Mouse (Mus musculus): ENCODE data around the gene Bsg.
"Not testable (repeated sequence)": the region's sequence is repeated elsewhere in the genome, so short reads cannot be mapped to it uniquely, and the experiment has no call there.

The Bsg gene

DNA sequence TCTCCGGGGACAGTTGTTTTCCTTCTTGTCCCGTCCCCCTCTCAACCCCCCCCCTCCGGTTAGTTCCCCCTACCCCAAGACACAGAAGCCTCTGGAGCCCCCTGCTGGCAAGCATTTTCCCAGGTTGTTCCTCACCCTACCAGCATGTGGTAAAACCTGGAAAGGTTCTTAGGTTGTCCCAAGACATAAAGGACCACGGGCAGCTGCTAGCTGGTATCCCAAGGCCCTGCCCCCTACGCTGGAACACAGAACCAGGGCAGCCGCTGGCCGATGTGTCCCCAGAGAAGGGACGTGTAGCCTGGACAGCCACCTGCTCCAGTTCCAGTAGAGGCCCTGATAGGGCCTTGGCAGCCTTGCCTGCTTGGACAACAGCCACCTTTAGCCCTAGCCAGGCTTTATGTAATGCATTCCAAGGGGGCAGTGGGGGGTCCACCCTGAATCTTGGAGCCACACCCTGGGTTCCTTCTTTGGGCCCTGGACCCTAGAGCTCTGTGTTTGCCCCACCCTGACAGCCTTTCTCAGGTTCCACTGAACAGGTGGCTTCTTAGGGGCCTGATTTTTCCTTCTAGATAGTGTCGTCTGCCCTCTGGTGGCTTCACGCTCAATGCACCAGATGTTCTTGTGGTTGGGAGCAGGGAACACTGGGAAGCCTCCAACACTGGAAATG is 21.2 kb upstream of the Bsg start:
- peak; percentile 77 for DNase-seq (ENCODE audit: low read depth)

DNA sequence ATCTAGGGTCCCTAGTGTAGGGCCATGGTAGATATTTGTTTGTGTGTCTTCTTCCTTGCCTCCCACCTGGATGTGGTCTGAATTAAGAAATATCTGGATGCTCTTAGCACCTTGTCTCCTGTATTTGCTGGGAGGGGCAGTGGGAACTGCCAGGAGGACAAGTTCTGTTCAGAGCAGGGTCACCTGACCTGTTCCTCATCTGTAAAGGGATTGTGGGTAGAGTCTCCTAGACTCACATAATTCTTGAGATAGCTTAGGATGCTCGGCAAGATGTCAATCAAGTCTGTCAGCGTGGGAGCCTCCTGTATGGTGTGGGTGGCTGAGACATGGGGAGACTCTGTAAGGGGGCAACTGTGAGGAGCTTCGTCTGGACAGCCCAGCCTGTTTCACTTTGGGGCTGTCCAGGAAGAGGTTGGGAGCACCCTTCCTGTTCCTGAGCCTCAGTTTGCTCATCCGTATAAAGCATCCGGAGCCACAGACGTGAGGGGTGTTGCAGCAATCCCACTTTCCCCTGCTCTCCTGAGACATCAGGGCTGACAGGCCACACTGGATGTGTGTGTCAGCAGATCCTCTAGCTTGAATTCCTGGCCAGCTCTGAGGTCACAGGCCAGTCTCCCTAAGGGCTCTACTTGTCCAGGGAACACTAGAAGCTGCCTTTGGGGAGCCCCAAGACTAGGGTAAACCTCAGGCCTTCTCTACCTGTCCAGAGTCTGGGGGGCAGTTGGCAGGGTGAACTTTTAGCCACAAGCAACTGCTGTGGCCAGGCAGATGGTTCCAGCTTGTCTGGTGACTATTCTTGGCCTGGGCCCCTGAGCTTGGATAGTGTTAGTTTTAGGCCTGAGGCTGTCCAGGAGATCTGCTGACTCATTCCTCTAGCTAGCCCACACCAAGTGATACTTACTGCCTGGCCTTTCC is 20.3 kb upstream of the Bsg start:
- DNase-seq (ENCODE audit: low read depth): peak; percentile 61

DNA sequence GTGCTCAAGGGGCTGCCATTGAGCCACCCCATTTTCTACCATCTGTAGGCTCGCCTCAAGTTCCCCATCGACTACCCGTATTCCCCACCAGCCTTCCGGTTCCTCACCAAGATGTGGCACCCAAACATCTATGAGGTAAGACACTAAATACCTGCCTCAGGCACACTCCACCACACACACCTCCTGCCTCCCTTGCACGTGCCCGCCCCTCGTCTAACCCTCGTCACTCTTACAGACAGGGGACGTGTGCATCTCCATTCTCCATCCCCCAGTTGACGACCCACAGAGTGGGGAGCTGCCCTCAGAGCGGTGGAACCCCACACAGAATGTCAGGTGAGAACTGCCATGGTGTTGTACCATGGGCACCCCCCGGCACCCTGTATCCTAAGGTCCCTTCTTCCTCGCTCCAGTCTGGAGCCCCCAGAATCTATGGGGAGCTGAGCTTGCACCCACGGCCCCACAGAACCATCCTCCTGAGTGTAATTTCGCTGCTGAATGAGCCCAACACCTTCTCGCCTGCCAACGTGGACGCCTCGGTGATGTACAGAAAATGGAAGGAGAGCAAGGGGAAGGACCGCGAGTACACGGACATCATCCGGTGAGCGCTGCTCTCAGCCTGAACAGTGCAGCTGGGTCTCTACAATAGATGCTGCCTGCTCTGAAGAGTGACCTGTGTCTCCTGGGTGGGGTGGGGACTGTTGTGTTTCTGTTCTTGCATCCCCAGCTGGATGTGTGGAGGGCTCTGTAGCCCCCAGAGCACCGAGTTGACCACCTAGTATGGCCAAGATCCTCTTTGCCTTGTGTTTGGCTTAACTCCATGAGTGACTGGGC is 19.3 kb upstream of the Bsg start:
- DNase-seq (ENCODE audit: low read depth): no peak

DNA sequence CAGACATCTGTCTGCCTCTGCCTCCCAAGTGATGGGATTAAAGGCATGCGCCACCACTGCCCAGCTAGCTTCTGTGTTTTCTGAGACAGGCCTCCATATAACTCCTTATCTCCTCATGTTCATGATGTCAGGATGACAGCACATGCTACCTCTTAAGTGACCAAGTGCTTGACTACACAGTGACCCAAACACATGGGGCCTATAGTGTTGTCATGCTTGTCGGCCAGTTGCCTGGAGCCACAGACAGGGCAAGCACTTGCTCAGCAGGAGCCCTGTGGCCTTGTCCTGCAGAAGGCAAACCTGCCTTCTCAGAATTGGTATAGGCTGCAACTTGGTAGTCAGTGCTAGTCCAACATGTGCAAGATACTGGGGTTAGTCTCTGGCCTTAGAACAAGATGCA is 18.1 kb upstream of the Bsg start:
- DNase-seq (ENCODE audit: low read depth): no peak

DNA sequence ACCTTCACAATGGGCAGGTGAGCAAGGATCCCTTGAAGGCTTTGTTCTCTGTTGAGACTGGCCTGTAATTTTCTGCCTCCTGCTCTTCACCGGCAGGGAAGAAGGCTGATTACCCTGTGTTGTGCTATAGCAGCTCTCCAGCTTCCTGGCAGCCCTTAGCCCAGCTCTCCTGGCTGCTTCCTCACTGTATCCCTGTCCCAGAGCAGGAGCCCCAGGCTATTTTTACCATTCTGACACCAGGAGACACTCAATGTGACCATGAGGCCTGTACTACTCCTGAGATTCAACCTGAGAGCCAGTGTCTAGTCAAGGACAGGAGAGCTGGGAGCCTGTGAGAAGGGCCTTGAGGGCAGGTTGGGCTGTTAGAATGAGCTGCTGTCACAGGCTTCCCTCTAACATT is 17.6 kb upstream of the Bsg start:
- no peak for DNase-seq (ENCODE audit: low read depth)

DNA sequence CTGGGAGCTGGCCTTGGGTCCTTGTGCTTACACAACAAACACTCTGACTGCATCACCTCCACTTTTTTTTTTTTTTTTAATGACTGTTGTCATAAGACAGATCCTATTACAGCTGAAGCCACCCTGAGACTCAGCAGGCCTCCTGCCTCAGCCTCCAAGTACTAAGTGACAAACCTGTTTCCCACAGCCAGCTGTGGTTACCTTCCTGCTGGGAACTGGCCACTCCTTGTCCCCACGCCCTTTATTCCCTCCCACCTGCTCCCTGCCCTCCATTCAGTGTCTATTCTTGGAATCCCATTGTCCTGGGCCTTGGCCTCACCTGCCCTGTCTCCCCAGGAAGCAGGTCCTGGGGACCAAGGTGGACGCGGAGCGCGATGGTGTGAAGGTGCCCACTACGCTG is 16.8 kb upstream of the Bsg start:
- DNase-seq (ENCODE audit: low read depth): no peak

DNA sequence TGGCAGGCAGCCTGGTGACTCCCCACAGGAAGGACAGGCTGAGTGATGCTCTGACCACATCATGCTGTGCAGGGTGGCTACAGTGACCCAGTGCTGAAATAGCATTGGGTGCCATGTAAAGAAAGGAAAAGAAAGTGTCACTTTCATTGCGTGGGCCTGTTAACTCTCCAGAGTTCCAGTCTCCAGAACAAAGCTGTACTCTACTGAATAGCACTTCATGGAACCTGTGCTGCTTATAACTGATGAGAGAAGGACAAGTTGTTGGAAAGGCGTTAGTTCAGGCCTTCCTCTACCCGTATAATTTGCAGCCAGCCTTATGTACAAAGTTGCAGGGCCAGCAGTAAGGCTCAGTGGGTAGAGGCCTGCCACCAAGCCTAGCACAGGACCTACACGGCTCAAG is 15.6 kb upstream of the Bsg start, which contains the start of gene Gzmm:
Gene Gzmm, plus strand, starts transcription at position 301 of the 400 bp plus-strand sequence.
- no peak for DNase-seq (ENCODE audit: low read depth)

DNA sequence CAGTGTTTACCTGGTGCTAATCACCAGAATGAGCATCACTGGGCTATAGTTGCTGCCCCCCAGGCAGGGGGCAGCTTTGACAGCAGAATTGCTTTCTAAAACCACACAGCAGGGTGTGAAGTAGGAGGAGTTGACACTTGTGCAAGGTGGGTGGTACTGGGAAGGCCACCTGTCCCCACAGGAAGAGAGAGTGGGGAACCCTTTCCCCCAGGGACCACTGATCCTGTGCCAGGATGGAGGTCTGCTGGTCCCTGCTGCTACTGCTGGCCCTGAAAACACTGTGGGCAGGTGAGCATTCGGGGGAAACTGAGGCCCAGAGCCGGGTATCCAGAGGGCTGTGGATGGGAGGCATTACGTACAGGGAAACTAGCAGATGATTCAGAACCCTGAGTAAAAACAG is 15.1 kb upstream of the Bsg start:
- no peak for DNase-seq (ENCODE audit: low read depth)

DNA sequence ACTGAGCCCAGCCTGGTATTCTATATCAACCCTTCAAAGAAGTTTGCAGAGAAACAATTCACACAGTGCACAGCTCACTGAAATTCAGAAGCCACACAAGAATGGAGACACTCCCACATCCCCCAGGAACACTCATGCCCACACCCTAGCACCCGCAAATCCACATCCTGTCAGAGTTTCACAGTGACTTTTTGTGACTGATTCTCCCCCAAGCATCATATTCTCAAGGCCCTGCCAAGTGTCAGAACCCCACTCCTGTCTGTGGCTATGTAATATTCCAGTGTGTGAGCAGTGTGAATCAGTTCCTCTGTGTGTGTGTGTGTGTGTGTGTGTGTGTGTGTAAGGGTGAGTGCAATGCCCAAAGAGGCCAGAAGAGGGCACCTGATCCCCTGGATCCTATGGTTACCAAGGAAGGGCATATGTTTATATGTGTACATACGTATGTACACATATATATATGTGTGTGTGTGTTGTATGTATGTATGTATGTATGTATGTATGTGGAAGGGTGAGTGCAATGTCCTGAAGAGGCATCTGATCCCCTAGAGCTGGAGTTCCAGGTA is 12.2 kb upstream of the Bsg start:
- DNase-seq (ENCODE audit: low read depth): no peak

DNA sequence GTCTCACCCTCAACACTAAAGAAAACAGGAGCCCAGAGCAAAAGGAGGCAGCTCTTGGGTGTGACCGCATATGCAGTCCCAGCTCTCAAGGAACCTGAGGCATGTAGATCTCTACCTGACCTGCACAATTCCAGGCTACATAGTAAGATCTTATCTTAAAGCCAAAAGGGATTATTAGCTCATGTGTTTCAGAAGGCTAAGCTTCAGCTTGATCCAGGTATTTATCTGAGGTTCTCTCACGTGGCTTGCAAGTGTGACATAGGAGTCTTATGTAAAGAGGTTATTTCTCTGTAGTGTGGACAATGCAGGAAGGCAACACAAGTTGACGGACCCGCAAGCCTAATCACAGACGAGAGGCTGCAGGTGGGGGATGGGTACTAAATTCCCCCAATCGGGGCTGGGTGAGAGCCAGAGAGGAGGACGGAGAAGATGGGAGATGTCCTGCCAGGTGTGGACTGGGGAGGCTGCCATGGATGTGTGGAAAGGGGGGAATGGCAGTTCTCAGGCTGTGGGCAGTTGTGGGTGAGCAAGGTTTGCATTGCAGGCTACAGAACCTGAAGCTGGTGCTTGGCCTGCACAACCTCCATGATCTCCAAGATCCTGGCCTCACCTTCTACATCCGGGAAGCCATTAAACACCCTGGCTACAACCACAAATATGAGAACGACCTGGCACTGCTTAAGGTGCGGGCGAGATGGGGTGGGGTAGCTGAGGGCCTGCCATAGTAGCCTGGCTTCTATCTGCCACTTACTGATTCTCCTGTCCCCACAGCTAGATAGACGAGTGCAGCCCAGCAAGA is 10.5 kb upstream of the Bsg start:
- no peak for DNase-seq (ENCODE audit: low read depth)

DNA sequence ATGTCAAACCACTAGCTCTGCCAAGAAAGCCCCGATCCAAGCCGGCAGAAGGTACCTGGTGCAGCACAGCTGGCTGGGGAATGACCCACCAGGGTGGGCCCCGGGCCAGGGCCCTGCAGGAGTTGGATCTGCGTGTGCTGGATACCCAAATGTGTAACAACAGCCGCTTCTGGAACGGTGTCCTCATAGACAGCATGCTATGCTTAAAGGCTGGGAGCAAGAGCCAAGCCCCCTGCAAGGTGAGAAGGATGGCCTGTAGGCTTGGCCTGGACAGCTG is 10.0 kb upstream of the Bsg start:
- no peak for DNase-seq (ENCODE audit: low read depth)

DNA sequence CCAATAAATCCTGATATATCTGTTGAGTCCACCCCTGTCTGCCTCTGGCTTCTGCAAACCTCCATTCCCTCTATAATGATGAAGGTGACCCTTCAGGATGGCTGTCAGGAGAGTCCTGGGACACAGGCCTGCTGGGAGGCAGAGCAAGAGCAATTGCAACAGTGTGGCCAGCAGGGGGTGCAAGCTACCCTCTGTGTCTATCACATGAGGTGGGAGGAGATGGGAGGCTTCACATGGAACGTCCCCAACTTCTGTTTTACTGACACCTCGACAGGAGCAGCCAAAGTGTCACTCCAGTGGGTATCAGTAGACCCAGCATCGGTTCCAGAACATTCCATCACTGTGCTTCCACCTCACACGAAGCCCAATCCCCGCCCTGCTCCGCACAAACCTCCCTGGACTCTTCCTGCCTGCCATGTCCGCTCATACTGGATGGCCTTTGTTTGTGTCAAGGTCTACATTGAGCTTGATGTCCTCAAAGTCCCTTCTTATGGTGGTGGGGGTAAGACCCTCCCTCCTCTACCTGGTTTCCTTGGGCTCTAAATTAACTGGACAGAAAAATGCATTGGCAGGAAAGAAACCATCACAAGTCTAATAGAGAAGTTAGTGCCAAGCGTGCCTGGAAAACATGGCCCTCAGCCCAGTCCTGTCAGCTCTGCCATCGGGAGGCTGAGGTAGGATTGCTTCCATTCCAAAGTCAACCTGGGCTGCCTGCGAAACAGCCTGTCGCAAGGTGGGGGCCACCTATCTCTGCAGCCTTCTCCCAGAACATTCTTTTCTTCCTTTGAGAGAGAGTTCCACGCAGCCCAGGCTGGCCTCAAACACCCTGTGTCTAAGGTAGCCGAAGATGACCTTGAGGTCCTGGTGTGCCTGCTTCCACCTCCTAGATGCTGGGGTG is 8.8 kb upstream of the Bsg start:
- DNase-seq (ENCODE audit: low read depth): peak; percentile 84

DNA sequence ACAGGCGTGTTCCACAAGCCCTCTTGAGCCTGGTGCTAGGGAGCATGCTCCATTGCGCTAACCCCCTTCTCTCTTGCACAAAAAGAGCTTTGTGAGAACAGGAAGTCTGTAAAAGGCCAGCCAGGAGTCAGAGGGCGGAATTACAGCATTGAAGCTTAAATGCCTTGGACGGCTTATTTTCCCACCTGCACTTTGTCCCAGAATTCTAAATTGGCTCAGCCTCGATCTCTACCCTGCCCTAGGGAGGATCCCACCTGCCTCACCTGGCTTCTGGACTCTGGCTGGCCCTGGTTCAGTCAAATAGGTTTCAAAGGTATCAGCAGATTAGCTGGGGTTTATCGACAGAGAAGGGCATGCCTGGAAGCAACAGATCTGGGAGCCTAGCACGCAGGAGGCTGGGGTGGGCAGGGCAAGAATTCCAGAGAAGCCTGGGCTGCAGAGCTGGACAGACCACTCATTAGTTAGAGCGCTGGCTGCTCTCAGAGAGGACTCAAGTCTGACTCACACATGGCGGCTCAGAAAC is 8.1 kb upstream of the Bsg start:
- DNase-seq (ENCODE audit: low read depth): no peak

DNA sequence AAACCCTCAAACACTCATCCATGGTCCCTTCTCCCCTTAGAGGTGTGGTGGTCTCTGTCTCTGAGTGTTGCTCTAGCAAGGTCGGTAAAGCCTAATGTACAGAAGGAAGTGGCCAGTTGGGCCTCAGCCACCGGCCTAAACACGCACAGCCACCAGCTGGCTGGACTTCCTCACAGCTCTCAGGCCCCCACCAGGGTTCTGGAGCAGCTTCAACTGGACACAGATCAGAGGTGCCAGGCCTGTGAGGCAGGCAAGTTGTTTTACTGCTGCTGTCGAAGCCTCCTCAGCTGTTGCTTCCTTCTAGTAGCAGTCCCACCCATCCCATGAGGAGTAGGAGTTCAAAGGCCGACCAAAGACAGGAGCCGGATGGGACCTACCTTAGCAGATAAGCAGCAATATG is 6.4 kb upstream of the Bsg start:
- DNase-seq (ENCODE audit: low read depth): no peak

DNA sequence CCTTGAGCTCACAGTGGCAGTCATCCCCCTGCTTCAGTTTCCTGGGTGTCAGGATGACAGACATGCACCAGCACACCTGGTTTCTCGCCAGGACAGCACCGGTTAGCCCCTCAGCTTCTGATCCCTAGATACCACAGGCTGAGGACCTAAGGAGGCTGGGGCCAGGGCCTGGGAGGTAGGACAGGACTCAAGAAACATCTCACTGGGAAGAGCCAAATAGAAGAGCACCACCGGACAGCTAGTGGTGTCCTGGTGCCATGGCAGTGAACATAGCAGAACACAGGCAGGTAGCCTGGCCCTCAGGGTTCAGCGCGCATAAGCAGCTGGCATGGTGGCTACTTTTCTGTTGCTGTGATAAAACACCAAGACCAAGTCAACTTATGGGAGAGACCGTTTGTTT is 5.8 kb upstream of the Bsg start:
- no peak for DNase-seq (ENCODE audit: low read depth)

DNA sequence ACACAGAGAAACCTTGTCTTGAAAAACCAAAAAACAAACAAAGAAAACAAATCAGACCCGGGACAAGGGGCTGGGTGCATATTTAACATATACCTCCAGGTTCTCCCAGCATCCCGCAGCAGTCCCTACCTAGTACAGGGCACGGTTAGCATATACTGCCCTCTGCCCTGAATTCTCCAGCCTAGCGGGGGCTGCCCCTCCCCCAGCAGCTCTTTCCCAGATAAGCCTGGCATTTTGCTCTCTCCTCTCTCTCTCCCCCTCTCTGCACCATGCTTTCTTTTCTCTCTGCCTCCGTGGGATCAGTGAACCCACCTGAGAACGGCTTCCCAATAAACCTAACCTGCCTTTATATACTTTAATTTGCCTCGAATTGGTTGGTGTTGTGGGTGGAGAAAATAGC is 3.6 kb upstream of the Bsg start:
- no peak for DNase-seq (ENCODE audit: low read depth)

DNA sequence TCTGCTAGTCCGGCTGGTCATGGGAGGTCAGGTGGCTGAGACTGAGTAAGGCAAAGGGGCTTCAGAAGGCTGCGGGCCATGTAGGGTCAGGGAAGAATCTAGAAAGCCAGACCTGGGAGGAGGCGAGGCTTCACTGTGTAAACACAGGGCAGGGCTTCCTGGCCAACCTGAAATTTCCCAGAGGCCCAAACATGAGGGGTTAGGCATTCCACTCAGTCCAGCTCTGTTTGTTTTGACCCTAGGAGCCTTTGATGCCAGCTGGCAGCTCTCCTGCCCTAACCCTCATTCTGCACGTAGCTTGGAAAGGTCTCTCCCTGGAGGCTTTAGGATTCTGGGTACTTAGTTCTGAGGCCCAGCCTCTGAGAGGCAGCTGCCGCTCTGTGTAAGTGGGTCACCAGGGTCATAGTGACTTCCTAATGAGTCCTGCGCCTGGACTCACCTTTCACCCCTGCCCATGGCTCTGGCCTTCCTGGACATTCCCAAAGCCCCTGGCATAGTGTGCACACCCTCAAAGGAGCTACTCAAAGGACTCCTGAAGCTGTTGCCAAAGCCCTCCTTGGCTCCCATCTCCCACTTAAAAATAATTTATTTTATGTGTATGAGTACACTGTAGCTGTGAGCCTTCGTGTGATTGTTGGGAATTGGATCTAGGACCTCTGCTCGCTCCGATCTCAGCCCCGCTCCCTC is 2.7 kb upstream of the Bsg start:
- no peak for DNase-seq (ENCODE audit: low read depth)

DNA sequence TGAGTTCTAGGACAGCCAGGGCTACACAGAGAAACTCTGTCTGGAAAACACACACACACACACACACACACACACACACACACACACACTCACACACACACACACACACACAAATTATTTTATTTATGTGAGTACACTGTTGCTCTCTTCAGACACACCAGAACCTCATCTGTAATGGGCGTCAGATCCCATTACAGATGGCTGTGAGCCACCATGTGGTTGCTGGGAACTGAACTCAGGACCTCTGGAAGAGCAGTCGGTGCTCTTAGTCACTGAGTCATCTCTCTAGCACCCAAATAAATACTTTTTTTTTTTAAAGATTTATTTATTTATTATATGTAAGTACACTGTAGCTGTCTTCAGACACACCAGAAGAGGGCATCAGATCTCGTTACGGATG is 1.3 kb upstream of the Bsg start:
- not testable (repeated sequence) for DNase-seq (ENCODE audit: low read depth)

DNA sequence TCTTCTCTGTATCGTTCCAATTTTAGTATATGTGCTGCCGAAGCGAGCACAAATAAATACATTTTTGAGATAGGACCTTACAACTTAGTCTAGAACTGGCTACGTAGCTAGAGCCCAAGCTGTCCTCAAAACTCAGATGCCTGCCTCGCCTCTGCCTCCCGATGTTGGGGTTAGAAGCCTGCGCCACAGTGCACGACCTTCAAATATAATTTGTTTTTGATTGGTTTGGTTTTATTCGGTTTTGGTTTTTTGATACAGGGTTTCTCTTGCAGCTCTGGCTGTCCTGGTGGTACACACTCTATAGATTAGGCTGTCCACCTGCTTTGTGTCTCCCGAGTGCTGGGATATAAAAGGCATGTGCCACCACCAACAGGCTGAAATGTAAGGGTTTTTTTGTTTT is 750 bp upstream of the Bsg start:
- no peak for DNase-seq (ENCODE audit: low read depth)

DNA sequence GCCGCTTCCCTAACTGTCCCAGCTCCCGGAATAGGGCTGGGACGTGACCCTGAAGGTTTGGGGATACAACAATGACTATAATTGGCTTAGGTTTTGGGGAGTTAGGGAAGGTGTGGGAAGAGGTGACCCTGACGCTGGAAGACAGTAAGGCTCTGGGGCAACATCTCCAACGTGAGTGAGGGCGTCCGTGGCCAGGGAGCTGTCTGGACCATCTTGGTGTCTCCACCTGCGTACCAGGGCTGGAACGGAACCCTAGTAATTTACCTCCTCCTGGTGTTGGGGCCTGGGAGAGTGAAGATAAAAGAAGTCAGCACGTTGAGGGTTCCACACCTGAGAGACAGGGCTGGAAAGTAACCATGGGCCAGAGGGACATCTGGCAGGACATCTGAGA is 674 bp downstream of the Bsg start:
- no peak for DNase-seq (ENCODE audit: low read depth)

Measured in 416B (cell line).